24 mouse cellular contexts compared by ENCODE assay signal in the genomic region with DNA sequence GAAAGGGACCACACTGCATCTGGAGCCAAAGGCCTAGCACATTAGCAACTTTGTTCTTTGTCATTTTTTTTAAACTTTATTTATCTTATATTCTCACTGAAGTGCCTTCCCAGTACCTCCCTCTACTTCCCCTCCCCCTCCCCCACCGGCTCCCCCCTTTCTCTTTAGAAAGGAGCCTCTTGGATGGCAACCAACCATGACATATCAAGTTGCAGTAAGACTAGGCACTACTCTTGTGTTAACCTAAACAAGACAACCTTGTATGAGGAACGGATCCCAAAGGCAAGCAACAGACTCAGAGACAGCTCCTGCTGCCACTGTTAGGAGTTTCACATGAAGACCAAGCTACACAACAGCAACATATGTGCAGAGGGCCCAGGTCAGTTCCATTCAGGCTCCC.
DNase-seq lines count a peak whose midpoint lies in the region; ATAC-seq and TF ChIP-seq lines count a peak whose summit lies in the region.
"Had no signal": no experiment of that assay in that cellular context is flagged by ENCODE, and none has a peak within 500 bp of the region (broad histone marks: within the 10 kb centered on the region; RNA-seq: fewer than 3 reads in every experiment).

No protein-coding gene starts in this region.

- no peaks in the 10 kb centered on the region for H3K36me3 ChIP-seq in heart, embryonic 10.5 days
- no peaks in the 10 kb centered on the region for H3K36me3 ChIP-seq in kidney, embryonic 15.5 days
- H3K36me3 ChIP-seq in kidney, postnatal 0 days (ENCODE audit: insufficient read depth, low read length) = no peaks in the 10 kb centered on the region
- H3K36me3 ChIP-seq in limb, embryonic 10.5 days = no peaks in the 10 kb centered on the region
- H3K36me3 ChIP-seq: embryonic facial prominence, embryonic 10.5 days; embryonic facial prominence, embryonic 12.5 days; G1E had no signal

- no peak overlapping the region for H3K27ac ChIP-seq in heart, embryonic 10.5 days
- no peak overlapping the region for H3K27ac ChIP-seq in kidney, embryonic 15.5 days
- no peak overlapping the region for H3K27ac ChIP-seq in kidney, postnatal 0 days
- H3K27ac ChIP-seq in limb, embryonic 10.5 days = peak overlapping the region; percentile 89; the same call in 1 of the 2 replicates
- H3K27ac ChIP-seq: embryonic facial prominence, embryonic 10.5 days; embryonic facial prominence, embryonic 12.5 days; forebrain, embryonic 13.5 days had no signal

- H3K4me1 ChIP-seq in heart, embryonic 10.5 days = no peaks in the 10 kb centered on the region
- H3K4me1 ChIP-seq in kidney, embryonic 15.5 days = peaks cover 10% of the 10 kb centered on the region; the same call in 1 of the 2 replicates
- H3K4me1 ChIP-seq in kidney, postnatal 0 days (replicated peaks; ENCODE audit: insufficient read depth, low read length) = no peaks in the 10 kb centered on the region; the same call in 1 of the 2 replicates
- H3K4me1 ChIP-seq in limb, embryonic 10.5 days = peaks cover 58% of the 10 kb centered on the region

- WGBS in heart, embryonic 10.5 days = 71% methylated on average over 2 of the region's 2 CpGs
- 48% methylated on average over 2 of the region's 2 CpGs for WGBS in kidney, embryonic 15.5 days
- 52% methylated on average over 2 of the region's 2 CpGs for WGBS in kidney, postnatal 0 days
- 82% methylated on average over 2 of the region's 2 CpGs for WGBS in limb, embryonic 10.5 days

- no peak overlapping the region for H3K4me2 ChIP-seq in kidney, embryonic 15.5 days
- no peak overlapping the region for H3K4me2 ChIP-seq in kidney, postnatal 0 days (ENCODE audit: low read length)
- H3K4me2 ChIP-seq: embryonic facial prominence, embryonic 12.5 days; forebrain, embryonic 13.5 days had no signal

- H3K9ac ChIP-seq in kidney, embryonic 15.5 days = no peak overlapping the region
- H3K9ac ChIP-seq in kidney, postnatal 0 days (ENCODE audit: low read depth, low read length) = no peak overlapping the region
- H3K9ac ChIP-seq: embryonic facial prominence, embryonic 12.5 days; forebrain, embryonic 13.5 days had no signal

- H3K27me3 ChIP-seq in heart, embryonic 10.5 days (ENCODE audit: insufficient read depth, poor library complexity, severe bottlenecking) = no peaks in the 10 kb centered on the region
- no peaks in the 10 kb centered on the region for H3K27me3 ChIP-seq in kidney, embryonic 15.5 days
- no peaks in the 10 kb centered on the region for H3K27me3 ChIP-seq in kidney, postnatal 0 days (ENCODE audit: insufficient read depth, low read length)
- H3K27me3 ChIP-seq in limb, embryonic 10.5 days (ENCODE audit: low read depth, poor library complexity, severe bottlenecking) = no peaks in the 10 kb centered on the region
- H3K27me3 ChIP-seq: CH12.LX; embryonic facial prominence, embryonic 12.5 days; forebrain, embryonic 13.5 days had no signal

- H3K4me3 ChIP-seq in heart, embryonic 10.5 days = no peak overlapping the region
- H3K4me3 ChIP-seq in kidney, embryonic 15.5 days (replicated peaks) = no peak overlapping the region
- H3K4me3 ChIP-seq in kidney, postnatal 0 days (replicated peaks; ENCODE audit: low read depth, low read length) = no peak overlapping the region
- no peak overlapping the region for H3K4me3 ChIP-seq in limb, embryonic 10.5 days
- H3K4me3 ChIP-seq: embryonic facial prominence, embryonic 10.5 days; embryonic facial prominence, embryonic 12.5 days; forebrain, embryonic 13.5 days had no signal

- TF ChIP-seq CTCF in kidney, postnatal 0 days (IDR thresholded peaks at IDR 0.05; ENCODE audit: low read depth) = no peak

- peak; percentile 25 for DNase-seq in heart, embryonic 10.5 days (ENCODE audit: low spot score)
- no peak for DNase-seq in heart, postnatal 4 days
- no peak for DNase-seq in kidney, postnatal 4 days
- DNase-seq in kidney, postnatal 0 days (ENCODE audit: low spot score) = peak; percentile 29
- DNase-seq in kidney, postnatal 14 days = no peak
- no peak for DNase-seq in limb, embryonic 10.5 days (ENCODE audit: low spot score)
- DNase-seq: adrenal gland, adult 8-10 months; adrenal gland, postnatal 14 days; adrenal gland, postnatal 36 days; B cell, adult 2 months; cerebellum, adult 11-12 months; cerebellum, adult 2 months; cerebellum, adult 9-10 months; cerebellum, postnatal 10 days; cerebellum, postnatal 25 days had no signal

- H3K9me3 ChIP-seq in heart, embryonic 10.5 days = no peaks in the 10 kb centered on the region
- H3K9me3 ChIP-seq in kidney, embryonic 15.5 days (replicated peaks) = no peaks in the 10 kb centered on the region
- no peaks in the 10 kb centered on the region for H3K9me3 ChIP-seq in kidney, postnatal 0 days (replicated peaks; ENCODE audit: low read length)
- no peaks in the 10 kb centered on the region for H3K9me3 ChIP-seq in limb, embryonic 10.5 days (replicated peaks)
- H3K9me3 ChIP-seq: embryonic facial prominence, embryonic 10.5 days; embryonic facial prominence, embryonic 12.5 days; forebrain, embryonic 13.5 days; G1E had no signal

- peak; percentile 75 for ATAC-seq in kidney, embryonic 15.5 days (replicated peaks; ENCODE audit: low FRiP score)
- ATAC-seq in kidney, postnatal 0 days (replicated peaks; ENCODE audit: low FRiP score, low read depth) = peak; percentile 66
- ATAC-seq: activated CD4-positive, CD25-positive, alpha-beta regulatory T cell, adult 4 months; CD4-positive, CD25-positive, alpha-beta regulatory T cell, adult 4 months; forebrain, embryonic 13.5 days; Patski had no signal

Comparison
In these comparisons a context has a peak if more than half of its experiments do, and no peak if none do; other contexts are left out.
1. DNase-seq: peak in heart, embryonic 10.5 days (single experiment) and kidney, postnatal 0 days (single experiment); none in heart, postnatal 4 days (single experiment), kidney, postnatal 4 days (0 of 2), kidney, postnatal 14 days (single experiment) and limb, embryonic 10.5 days (single experiment).